Mouse (Mus musculus) heart, postnatal 14 days (tissue): ENCODE data around the gene Pgam2. TPM values are rescaled to one million over a fixed set of nuclear protein-coding genes. Genes with fewer than 3 reads are reported as not detected.

Experiments used
- DNase-seq, 2 experiments: peaks; one replicate each; pipeline ENCODE4 v3.0.0; 2021 to 2022
- intact Hi-C: fragments of 180-260 bp; cut with DNase I; formaldehyde crosslinking; loops from one replicate; pipeline ENCODE4 v1.15.1; 2025
- total RNA-seq, 2 experiments: library from RNA; stranded (reverse); gene quantifications; 2 replicates each; pipeline ENCODE4 v1.2.3; 2021

Gene Pgam2
- total RNA-seq, 2 experiments from 2014 or later, result 796 to 815 TPM

GRCm38 (mm10) chr11:5785732-5786131, 17.8 kb downstream of the Pgam2 start:
- DNase-seq, result no peak
- intact Hi-C loops, result loop anchor here (5.0 kb wide), 2 partner anchors 52 to 92 kb away; partner anchors contain the start of genes Pold2 and Polm

- intact Hi-C loops, result no loop called here
- DNase-seq, result no peak
These were observed 21.2 kb downstream of the Pgam2 start for GRCm38 (mm10) chr11:5782199-5782944.

DNA sequence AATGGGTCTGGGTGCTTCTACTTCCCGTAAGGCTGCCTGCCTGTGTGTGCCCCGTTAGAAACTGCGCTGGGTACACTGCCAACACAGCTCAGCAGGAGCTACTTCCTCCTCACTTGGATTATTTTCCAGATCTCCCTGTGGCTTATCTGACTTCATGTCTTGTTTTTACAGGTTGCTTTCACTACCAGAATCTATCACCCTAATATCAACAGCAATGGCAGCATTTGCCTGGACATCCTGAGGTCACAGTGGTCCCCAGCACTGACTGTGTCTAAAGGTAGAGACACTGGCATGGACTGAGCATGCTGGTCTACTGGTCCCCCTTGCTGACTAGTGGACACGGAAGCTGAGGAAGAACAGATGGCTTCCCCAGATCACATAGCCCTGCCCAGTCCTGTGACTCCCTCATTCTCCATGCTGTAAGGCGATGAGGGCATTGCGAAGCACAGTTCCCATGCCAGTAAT, 23.5 kb downstream of the Pgam2 start:
- DNase-seq, result no peak
- intact Hi-C loops, result no loop called here

DNA sequence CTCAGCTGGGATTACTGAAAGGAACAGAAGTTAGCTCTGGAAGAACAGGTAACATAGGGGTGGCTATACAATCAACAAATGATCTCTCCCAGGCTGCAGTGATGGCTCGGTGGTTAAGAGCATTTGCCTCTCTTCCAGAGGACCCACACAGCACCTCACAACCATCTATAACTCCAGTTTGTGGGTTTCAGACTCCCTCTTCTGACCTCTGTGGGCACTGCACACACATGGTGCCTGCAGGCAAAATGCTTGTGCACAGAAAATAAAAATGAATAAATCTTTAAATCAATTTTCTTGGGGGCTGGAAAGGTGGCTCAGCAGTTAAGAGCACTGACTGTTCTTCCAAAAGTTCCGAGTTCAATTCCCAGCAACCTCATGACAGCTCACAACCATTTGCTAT, 25.1 kb downstream of the Pgam2 start:
- DNase-seq, result no peak

GRCm38 (mm10) chr11:5766019-5766418, 37.5 kb downstream of the Pgam2 start:
- intact Hi-C loops, result no loop called here
- DNase-seq, result no peak

More for the DNA sequence above, 25.1 kb downstream of the Pgam2 start:
- intact Hi-C loops, result no loop called here

GRCm38 (mm10) chr11:5762633-5762982, 40.9 kb downstream of the Pgam2 start:
- intact Hi-C loops, result no loop called here

DNA sequence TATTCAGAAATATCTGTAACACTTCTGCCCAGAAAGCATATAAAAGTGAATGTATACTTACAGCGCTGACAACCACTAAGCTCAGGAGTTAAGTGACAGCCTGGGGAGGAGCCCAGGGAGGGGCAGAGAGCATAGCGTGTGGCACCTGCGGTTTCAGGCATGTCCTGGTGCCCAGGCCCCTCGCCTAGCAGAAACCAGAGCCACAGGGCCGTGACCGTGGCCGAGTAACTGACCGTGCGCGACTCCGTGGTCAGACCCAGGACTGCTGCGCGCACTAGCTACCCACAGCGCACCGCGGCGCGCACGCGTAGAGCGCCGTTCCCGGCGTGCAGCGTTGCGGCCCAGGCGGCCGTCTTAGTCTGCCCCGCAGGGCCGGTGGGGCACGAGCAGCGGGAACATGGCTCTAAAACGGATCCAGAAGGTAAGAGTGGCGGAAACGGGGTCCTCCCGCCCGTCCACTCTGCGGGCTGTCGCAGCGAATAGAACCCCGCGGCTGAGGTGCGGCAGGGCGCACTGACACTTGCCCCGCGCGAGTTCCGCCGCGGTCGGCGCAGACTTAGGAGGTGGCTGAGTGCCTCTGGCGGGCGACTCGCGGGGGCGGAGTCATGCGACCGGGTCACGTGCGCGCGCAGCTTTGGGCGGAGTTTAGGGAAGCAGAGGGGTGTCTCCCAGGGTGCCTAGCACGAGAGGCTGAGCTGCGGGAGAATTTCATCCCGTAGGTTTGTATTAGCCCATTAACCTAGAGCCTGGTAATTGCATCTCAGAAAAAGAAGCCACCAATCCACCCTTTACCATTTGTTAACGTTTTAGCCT, 41.5 kb downstream of the Pgam2 start, which contains the start of gene Urgcp:
Gene Urgcp, minus strand, starts transcription at position 557 of the 813 bp plus-strand sequence.
- intact Hi-C loops, result loop anchor here (2.0 kb wide), 1 partner anchor 21 kb away; no protein-coding TSS in a partner anchor
- DNase-seq, result peak; percentile 95 to 96

More at GRCm38 (mm10) chr11:5762633-5762982, 40.9 kb downstream of the Pgam2 start:
- no peak for DNase-seq

DNA sequence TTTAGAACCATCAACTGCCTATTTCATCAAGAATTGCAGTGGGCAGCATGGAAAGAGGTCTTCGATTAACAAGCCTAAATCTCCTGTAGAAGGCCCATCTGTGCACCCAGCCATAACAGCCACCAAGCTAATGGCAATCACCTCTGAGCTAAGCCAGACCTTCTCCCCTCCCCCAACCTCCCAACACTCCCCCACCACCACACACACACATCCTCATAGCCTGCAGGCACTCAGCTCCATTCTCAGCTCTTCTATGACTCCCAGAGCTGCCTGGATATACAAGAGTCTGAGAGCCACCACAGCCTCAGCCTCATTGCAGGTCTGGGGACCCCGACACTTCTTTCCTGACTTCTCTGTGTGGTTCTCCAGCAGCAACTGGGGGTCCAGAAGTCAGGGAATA, 49.8 kb downstream of the Pgam2 start:
- intact Hi-C loops, result no loop called here
- DNase-seq, result no peak

Other genes starting within 250 kb of the Pgam2 start
- gene Ankrd36, start 234.0 kb downstream of the Pgam2 start, total RNA-seq, result not detected
- gene Mrps24, start 88.1 kb downstream of the Pgam2 start, total RNA-seq, result 100 to 1,000 TPM; 129 to 130 TPM
- 10 to 100 TPM; 55.6 to 66.5 TPM for gene Urgcp, start 41.4 kb downstream of the Pgam2 start, total RNA-seq
- gene Dbnl, start 15.2 kb downstream of the Pgam2 start, total RNA-seq, result 10 to 100 TPM; 27.3 to 30.5 TPM
- gene Polm, start 34.3 kb upstream of the Pgam2 start, total RNA-seq, result 1 to 10 TPM; 4.2 to 5.0 TPM
- 10 to 100 TPM; 27.1 to 32.5 TPM for gene Aebp1, start 58.2 kb upstream of the Pgam2 start, total RNA-seq
- 10 to 100 TPM; 31.0 to 33.0 TPM for gene Pold2, start 74.6 kb upstream of the Pgam2 start, total RNA-seq
- gene Myl7, start 95.0 kb upstream of the Pgam2 start, total RNA-seq, result 100 to 1,000 TPM; 304 to 849 TPM
- gene Gck, start 146.3 kb upstream of the Pgam2 start, total RNA-seq, result 1 to 10 TPM; 4.6 to 6.6 TPM
- 10 to 100 TPM; 72.2 to 75.4 TPM for gene Ykt6, start 152.0 kb upstream of the Pgam2 start, total RNA-seq